Mouse (Mus musculus): ENCODE data around the gene Mrpl46. TPM values are rescaled to one million over a fixed set of nuclear protein-coding genes. Genes with fewer than 3 reads are reported as not detected.

Gene Mrpl46
- 20.3 and 31.0 TPM in 2 replicates for polyA plus RNA-seq (2012; rRNA removed)

DNA sequence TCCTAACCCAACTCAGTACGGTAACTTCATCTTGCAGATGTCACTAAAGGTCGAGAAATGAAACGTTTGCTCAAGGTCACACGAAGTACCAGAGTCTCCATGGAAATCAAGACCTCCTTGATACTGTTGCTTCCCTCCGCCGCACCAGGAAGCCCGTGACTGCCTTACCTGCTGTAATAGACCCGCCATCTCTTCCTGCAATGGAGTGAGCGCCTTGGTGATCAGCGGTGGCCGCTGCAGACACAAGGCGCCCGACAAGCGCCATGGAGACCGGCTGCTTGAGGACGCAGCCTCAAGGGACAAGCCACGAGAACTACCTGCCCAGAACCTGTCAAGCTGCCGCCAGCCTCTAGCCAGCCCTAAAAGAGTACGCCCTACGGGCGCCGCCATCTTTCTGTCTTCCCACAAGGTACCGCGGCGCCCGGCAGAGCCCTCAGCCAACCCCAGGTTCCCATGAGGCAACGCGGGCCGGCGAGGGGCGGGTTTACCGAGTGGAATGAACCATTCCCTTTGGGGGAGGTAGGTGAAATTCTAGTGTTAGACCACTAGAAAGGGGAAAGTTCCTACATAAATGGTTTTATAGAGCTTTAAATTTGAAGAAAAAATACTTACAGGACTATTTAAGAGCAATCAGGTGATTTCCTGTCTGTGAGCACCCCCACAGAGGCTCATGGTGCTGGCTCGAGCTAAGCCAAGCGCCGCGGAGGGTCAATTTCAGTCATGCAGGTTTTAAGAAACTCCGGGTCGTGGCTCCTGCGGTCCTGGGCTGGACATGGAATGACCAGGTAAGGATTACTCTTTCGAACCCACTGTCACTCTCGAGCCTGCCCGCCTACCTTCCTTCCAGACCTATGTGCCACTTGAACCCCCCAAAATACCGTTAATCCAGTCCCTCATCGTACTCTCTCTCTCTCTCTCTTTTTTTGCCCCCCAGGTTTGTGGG lies at the start of gene Mrpl46, which contains the start of gene Mrps11:
TSS of gene Mrpl46 (minus strand) at position 893 of the 943 bp plus-strand sequence.
TSS of gene Mrps11 (plus strand) at position 481 of the 943 bp plus-strand sequence.

DNA sequence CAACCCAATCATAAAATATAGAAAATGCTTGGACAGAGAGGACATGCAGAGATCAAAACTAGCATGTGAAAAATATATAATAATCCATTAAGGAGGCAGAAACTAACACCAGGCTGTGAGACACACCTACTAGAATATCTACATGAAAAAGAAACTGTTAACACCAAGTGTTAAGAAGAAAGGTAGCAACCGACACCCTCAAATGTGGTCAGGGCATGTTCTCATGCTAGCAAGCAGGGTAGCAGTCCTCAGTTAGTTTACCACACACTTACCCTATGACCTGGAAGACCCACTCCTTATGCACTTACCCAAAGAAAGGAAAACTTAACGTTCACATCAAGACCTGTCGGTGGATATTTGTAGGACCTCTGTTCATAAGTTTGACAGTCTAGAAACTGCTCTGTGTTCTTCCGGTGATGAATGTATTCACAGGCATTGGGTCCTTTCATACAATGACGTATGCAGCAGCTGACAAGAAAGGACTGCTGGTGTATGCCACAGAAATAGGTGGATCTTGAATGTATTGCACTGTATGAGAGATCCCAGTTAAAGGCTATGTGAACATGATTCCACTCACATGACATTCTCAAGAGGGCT lies 45.6 kb downstream of the Mrpl46 start, which contains the start of gene Ntrk3:
TSS of gene Ntrk3 (minus strand) at position 399 of the 597 bp plus-strand sequence.

Other genes with a start within 250 kb of the Mrpl46 start
- gene Ntrk3, start 45.5 kb downstream of the Mrpl46 start, polyA plus RNA-seq (2012; rRNA removed): 1.0 and 1.9 TPM in 2 replicates
- gene Mrps11, start 412 bp downstream of the Mrpl46 start, polyA plus RNA-seq (2012; rRNA removed): 35.6 and 38.8 TPM in 2 replicates
- 11.7 and 15.5 TPM in 2 replicates for gene Det1, start 63.7 kb upstream of the Mrpl46 start, polyA plus RNA-seq (2012; rRNA removed)
- gene Aen, start 112.3 kb upstream of the Mrpl46 start, polyA plus RNA-seq (2012; rRNA removed): 21.9 and 22.7 TPM in 2 replicates
- gene Isg20, start 129.9 kb upstream of the Mrpl46 start, polyA plus RNA-seq (2012; rRNA removed): 54.4 and 63.4 TPM in 2 replicates

Data from colon, adult 2 months (tissue).